Mouse (Mus musculus) spleen, adult 18-20 months (tissue): ENCODE results near the gene Dnase1l2.
A peak's percentile ranks its signal among the peaks of the same experiment; 100 is the strongest.
"Not testable (repeated sequence)": the region's sequence is repeated elsewhere in the genome, so short reads cannot be mapped to it uniquely, and the experiment has no call there.

Source experiments
- DNase-seq, 2 experiments: peaks; one replicate each; pipeline ENCODE4 v3.0.0; 2022; ENCODE audit warnings: mixed read lengths in 2 of 2

Dnase1l2 gene

DNA sequence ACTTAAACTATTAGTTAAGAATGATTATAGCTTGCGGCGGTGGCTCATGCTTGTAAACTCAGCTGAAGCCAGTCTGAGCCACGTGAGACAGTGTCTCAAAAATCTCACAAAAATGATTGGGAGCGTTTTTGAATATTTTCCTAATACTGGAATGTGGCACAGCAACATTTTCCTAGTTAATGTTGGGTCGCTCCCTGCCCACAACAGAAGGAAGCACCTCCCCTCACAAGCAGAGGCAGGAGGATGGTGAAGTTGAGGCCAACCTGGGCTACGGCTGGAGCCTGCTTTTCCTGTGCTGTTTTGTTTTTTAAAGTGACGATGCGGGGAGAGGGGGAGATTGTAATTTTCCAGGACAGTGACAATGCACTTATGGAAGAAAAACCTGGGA lies 15.7 kb downstream of the Dnase1l2 start:
- no peak for DNase-seq

DNA sequence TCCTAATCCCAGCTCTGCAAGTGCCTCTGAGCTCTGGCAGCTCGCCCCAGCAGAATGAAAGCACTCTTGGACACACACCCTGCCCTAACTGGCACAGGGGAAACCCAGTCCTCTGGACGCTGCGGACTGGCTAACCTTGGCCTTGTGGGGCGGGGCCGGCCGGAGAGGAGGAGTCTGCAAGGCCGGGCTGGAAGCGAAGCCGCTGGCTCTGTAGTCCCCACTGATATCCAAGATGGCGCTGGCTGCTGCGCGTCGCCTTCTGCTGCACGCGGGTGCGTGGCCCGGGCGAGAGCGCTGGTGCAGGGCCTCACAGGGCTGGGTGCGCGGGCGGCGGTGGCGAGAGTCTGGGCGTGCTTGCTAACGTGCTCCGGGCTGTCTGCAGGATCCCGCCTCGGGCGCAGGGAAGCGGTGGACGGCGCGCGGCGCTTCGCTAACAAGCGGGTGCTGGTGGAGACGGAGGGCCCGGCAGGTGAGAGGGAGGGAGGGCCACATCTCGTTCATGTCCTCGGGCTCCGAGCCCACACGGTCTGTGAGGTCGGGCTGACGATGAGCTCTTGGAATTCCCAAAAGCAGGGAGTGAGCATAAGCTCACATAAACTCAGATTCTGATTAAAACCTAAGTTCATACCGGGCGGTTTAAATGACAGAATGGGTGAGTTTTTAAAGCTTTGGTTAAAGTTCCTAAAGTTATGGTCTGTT lies 16.3 kb downstream of the Dnase1l2 start, which contains the start of gene Eci1:
Gene Eci1 (plus strand): TSS at position 171 of the 699 bp plus-strand sequence.
- DNase-seq = peak; percentile 85 to 90

DNA sequence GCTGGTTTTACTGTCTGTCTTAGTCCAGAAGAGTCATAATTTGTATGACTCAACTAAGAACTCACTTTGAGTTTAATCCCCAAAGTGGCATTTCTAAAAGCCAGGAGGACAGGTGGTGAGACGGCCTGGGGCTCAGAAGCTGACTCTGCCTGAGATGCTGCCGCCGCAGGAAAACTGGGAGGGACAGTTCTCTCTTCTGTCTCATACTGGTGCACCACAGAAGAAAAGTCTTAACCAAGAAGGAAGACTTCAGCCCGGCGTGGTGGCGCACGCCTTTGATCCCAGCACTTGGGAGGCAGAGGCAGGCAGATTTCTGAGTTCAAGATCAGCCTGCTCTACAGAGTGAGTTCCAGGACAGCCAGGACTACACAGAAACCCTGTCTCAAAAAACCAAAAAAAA lies 17.0 kb downstream of the Dnase1l2 start:
- no peak for DNase-seq

DNA sequence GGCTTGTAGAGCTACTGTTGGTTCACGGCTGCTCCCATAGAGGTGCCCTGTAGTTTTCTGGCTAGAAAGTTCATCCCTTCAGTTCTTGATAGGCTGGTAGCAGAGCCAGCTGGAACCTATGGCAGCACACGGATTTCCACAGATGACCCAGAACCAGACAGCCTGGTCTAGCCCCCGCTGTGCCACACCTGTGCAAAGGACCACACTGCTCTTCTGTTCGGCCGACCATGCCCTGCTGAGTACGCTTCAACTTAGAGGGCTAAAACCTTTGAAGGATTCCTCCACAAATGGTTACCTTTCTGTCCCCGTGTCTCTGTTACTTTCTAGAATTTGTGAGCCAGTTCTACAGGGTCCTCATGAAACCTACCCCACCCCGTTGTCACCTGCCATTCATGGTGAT lies 17.6 kb downstream of the Dnase1l2 start:
- DNase-seq = not testable (repeated sequence)

DNA sequence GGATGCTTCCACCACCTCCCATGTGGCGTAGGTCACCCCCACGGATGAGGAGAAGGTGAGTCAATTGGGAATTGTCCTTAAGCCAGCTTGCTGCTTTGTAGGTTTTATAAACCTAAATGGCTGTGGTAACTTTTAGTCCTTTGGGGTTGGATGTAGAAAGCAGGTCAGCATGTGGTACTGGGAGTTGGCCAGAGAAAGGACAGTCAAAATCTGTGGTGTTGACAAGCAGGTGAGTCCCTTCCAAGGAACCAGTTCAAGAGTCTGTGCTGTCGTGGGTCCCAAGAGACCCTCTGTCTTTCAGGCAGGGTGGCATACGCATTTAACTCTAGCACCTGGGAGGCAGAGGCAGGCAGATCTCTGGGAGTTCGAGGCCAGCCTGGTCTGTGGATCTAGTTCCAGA lies 18.4 kb downstream of the Dnase1l2 start:
- no peak for DNase-seq

DNA sequence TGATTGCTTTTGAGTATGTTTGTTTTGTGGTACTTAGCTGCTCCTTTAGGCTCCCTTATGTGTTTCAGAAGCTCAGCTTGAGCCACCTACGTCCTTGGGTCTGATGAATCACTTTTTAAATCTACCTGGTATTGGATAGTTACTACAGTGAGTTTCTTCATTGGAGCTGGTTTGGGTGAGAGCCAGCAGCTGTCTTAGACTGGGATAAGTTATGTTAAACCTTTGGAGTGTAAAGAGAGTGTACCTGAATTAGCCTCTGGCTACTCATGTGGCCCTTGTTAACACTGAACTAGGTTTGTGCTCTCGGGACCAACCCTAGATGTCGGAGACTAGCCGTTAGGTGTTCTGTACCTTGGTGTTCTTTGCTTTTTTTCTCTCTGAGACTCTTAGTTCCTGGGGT lies 19.8 kb downstream of the Dnase1l2 start:
- DNase-seq = no peak

DNA sequence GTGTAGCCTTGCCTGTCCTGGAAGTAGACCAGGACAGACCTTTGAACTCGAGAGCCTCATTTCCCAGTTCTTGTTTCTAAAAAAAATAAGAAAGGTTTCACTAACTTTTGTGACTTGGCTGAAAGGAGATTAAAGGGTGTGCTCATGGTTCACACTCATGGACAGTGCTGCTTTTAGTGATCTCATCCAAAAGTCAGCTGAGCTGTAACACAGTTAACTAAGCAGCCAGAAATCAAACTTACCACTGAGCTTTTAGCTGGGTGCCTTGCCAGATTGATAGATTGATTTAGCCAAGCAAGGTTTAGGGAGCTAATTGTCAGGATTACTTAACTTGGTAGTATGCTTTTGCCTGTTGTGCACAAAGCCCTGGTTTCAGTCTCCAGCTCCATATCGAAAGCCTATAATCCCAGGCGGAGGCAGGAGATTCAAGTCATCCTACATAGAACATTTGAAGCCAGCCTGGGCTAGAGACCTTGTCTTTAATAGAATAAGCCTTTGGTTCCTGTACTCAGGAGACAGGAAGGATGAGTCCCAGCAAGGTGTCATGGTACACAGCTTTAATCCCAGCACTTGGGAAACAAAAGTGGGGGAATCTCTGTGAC lies 26.8 kb downstream of the Dnase1l2 start:
- DNase-seq = no peak

DNA sequence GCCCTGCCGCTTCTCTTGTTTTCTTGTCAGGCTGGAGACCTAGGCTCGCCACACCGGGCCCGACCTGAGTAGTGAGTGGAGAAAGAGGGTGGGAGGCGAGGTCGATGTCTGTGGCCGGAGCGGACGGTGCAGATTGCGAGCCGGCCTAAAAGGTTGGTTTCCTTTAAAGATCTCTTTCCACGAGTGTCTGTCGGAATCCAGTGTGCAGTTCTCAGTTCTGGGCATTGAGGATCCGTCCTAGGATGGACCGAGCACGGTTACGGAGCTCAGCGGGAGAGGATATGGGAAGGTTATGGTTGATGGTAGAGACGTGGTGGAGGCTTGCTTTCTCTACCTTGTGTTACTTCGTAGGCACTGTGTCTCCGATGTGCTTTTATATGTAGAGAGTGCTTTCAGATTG lies 27.9 kb downstream of the Dnase1l2 start:
- no peak for DNase-seq

DNA sequence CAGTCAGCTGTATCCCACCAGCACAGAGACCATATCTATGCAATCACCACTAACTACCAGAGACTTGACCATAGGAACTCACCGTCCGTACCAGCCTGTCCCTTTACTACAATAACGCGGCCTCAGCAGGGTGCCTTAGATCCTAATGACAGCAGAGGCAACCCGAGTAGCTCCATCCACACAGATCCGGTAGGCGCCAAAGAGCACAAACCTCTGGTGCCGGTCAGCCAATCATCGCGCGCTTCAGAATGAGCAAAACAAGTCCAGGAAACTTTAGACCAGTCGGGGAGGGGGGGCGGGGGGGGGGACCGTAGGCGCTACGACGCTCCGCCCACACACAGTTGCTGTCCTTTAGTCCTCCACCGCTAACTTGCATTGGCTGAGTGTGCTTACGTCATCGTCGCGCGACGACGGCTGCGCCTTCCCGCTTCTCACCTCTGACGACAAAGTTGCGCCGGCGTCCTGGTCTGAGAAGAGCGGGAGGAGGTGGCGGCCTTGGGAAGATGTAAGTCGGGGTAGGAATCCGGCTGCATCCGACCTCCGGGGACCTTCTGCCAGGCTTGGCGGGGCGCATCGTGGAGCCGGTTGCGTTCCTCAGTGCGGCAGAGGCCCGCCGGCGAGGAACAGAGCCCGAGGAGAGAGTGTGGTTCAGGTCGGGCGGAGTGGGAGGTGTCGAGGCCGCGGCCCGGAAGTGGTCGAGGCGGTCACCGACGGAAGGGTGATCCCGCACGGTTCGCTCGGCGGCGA lies 28.5 kb downstream of the Dnase1l2 start, which contains the start of gene Rnps1:
Gene Rnps1 (plus strand): TSS at position 336 of the 747 bp plus-strand sequence.
- DNase-seq = peak; percentile 86 to 87

DNA sequence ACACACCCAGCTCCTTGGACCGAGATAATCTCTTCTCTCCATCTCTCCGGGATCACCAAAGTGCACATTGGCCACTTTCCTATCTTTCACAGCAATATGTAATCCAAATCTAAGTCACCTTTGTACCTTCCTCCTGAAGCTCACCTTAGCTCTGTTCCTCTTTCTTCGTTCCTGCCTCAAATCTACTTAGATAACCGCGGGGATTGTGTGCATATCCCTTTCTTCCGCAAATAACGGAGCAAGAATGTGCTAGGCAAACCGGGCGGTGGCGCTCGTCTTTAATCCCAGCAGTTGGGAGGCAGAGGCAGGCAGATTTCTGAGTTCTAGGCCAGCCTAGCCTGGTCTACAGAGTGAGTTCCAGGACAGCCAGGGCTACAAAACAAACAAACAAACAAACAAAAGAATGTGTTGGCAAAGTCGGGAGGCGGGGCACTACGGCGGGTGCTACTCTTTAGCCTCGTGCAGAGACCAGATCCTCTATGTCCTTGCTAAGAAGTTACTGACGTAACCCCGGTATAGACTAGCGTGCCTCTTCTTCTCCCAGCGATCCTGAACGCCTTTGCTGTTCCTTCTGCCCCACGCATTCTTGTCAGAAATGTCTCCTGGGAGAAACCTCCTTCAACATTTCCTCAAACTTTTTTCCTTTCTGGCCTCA lies 29.2 kb downstream of the Dnase1l2 start:
- DNase-seq = peak; percentile 27 to 47

DNA sequence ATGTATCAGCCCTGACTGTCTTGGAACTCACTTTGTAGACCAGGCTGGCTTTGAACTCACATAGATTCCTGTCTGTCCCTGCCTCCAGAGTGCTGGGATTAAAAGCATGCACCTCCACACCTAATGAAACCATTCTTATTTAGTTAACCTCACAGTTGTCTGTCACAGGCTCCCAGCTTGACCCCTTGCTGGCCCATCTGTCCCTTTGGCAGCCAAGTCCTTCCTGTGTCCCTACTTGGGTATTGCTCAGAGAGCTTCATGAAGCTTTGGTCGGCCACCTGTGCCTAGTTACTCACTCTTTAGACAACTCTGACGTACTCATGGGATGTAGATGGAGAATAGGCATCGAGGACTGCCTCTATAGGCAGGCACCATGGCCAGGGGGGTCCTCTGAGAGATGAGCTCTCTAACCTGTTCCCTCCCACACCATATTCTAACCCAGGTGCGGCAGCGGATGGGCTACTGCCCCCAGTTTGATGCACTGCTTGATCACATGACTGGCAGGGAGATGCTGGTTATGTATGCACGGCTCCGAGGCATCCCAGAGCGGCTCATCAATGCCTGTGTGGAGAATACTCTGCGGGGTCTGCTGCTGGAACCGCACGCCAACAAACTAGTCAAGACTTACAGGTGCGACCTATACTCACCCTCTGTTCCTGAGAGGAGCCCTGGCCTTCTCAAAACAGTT lies 35.6 kb downstream of the Dnase1l2 start:
- no peak for DNase-seq

DNA sequence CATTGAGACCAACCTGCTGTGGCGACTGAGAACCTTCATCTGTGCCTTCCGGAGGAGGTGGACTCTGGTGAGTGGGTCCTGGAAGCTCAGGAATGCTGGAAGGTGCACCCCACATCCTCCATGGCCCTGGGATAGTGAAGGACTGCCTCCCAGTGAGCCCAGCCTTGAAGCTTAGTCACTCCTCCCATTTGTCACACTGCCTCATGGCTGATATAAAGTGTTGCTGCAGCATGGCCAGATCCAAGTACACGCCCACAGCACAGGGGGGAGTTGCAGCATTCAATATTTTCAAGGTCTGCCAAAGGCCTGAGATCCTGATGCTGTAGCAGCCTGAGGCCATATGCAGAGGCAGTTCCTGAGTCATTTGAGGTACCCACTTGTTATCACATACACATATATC lies 40.5 kb downstream of the Dnase1l2 start:
- no peak for DNase-seq

DNA sequence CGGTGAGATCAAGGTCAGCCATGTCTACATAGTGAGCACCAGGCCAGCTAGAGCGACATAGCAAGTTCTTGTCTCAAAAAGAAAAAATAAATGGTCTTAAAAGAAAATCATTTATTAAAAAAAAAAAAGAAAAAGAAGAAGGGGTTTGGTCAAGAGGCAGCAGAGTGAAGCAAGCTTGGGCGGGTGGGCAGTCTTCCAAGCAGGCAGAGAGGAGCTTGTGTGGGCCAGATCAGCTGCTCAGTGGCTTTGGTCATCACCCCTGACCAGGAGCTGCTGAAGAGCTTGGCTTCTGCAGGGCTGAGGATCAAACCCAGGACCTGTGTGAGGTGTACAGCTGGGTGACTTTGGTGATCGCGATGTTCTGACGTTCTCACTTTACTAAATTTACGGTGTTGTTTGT lies 48.4 kb downstream of the Dnase1l2 start:
- no peak for DNase-seq

DNA sequence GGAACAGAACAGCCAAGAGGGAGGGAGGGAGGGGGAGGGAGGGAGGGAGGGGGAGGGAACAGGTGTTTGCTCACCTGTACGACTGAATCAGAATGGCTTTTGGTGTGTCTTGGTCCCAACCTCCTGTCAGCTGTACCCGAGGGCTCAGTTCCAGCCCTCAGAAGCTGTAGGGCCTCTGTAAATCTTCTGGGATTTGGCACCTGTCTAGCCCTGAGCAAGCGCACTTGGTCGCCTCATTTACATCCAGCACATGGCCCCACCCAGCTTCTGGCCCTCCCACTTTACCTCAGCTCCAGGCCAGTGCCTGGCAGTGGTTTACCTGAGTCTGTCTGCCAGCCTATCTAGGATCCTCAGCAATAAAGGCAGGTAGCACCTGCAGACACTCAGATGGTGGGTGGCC lies 49.4 kb downstream of the Dnase1l2 start:
- no peak for DNase-seq

DNA sequence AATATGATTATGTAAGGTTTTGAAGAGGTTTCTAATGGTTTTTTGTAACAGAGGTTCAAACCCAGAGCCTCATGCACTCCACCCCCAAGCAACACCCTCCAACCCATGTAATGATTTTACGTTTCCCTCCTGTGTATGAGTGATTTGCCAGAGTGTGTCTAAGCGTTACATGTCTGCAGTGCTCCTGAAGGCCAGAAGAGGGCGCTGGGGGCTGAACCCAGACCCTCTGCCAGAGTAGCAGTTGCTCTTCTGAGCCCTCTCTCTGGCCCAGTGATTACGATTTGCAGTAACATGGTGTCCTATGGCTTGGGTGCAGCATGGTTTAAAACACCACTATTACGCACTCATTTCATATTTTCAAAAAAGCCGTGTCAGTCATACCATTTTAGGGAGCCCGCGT lies 51.8 kb downstream of the Dnase1l2 start:
- peak in 1 of 2 experiments; percentile 9 for DNase-seq
